Mouse (Mus musculus) midbrain, embryonic 10.5 days (tissue): Measurements from ENCODE around the gene Atad5. TPM values are rescaled to one million over a fixed set of nuclear protein-coding genes. Genes with fewer than 3 reads are reported as not detected.
"Not testable (repeated sequence)": the region's sequence is repeated elsewhere in the genome, so short reads cannot be mapped to it uniquely, and the experiment has no call there.

Source experiments
- DNase-seq: peaks from one replicate; pipeline ENCODE4 v3.0.0-alpha.2; 2017; ENCODE audit warnings: low spot score
- H3K27ac ChIP-seq: fragments of 300-500 bp; sonication (generic); replicated peaks from 2 replicates; pipeline ENCODE4 v1.5.1; 2016; ENCODE audit warnings: mild to moderate bottlenecking
- H3K27me3 ChIP-seq: fragments of 300-500 bp; sonication (generic); 2 replicates; pipeline ENCODE4 v1.6.1; 2016; ENCODE audit warnings: low read depth, mild to moderate bottlenecking; ENCODE audit not compliant: poor library complexity, severe bottlenecking
- H3K36me3 ChIP-seq: fragments of 300-500 bp; sonication (generic); 2 replicates; pipeline ENCODE4 v1.6.1; 2016; ENCODE audit warnings: mild to moderate bottlenecking, moderate library complexity
- H3K4me1 ChIP-seq: fragments of 300-500 bp; sonication (generic); 2 replicates; pipeline ENCODE4 v1.6.1; 2016
- H3K4me3 ChIP-seq: fragments of 300-500 bp; sonication (generic); 2 replicates; pipeline ENCODE4 v1.5.1; 2016; ENCODE audit warnings: mild to moderate bottlenecking, moderate library complexity
- H3K9me3 ChIP-seq: fragments of 300-500 bp; sonication (generic); replicated peaks from 2 replicates; pipeline ENCODE4 v1.6.1; 2016; ENCODE audit warnings: mild to moderate bottlenecking
- WGBS: fragments of 180-500 bp; shearing (Covaris S2); methylation state at CpG from one replicate; pipeline ENCODE4 v1.1.7; 2016; 5-methylcytosine and 5-hydroxymethylcytosine counted together
- polyA plus RNA-seq: library from polyadenylated mRNA; unstranded; fragments of >200 nt; fragmentation: Nextera tagmentation; extraction: Ambion mirVana; gene quantifications from 2 replicates; pipeline ENCODE4 v1.2.1, GENCODE M21; 2016

Atad5 gene
- polyA plus RNA-seq, 1 experiment from 2014 or later: 17.9 TPM

GRCm38 (mm10) chr11:80178316-80178715 is 89.1 kb downstream of the Atad5 start:
- 88% methylated on average over 8 of the region's 8 CpGs for WGBS
- no peak for DNase-seq
- no peak overlapping the region for H3K4me3 ChIP-seq
- H3K27ac ChIP-seq: no peak overlapping the region
- no peaks in the 10 kb centered on the region for H3K36me3 ChIP-seq
- H3K9me3 ChIP-seq: no peaks in the 10 kb centered on the region
- no peaks in the 10 kb centered on the region for H3K27me3 ChIP-seq
- H3K4me1 ChIP-seq: no peaks in the 10 kb centered on the region

GRCm38 (mm10) chr11:80181021-80181749 is 92.0 kb downstream of the Atad5 start:
- Histone ChIP-seq H3K36me3 (no peaks in the 10 kb centered on the region), H3K4me3 (no peak overlapping the region), H3K27me3 (no peaks in the 10 kb centered on the region), H3K27ac (no peak overlapping the region), H3K4me1 (peaks cover 8% of the 10 kb centered on the region; the same call in 1 of the 2 replicates), H3K9me3 (no peaks in the 10 kb centered on the region)
- WGBS: 76% methylated on average over 5 of the region's 5 CpGs
- no peak for DNase-seq

- not testable (repeated sequence) for H3K27me3 ChIP-seq, DNase-seq, H3K36me3 ChIP-seq, H3K4me1 ChIP-seq, H3K9me3 ChIP-seq
- Histone ChIP-seq H3K4me3 (peak overlapping the region; percentile 61), H3K27ac (peak overlapping the region; percentile 84)
- WGBS: 46% methylated on average over 12 of the region's 12 CpGs
Observed at GRCm38 (mm10) chr11:80183054-80183704, 94.0 kb downstream of the Atad5 start.

- no peaks in the 10 kb centered on the region for H3K36me3 ChIP-seq
- H3K27me3 ChIP-seq: no peaks in the 10 kb centered on the region
- peaks cover 8% of the 10 kb centered on the region; the same call in 1 of the 2 replicates for H3K4me1 ChIP-seq
- peak within 1 kb of the TSS; percentile 61 for H3K4me3 ChIP-seq
- H3K9me3 ChIP-seq: no peaks in the 10 kb centered on the region
- under 1% methylated on average over 33 of the region's 33 CpGs for whole genome bisulfite sequencing
- H3K27ac ChIP-seq: peak within 1 kb of the TSS; percentile 84
- DNase-seq: peak; percentile 79
Observed at GRCm38 (mm10) chr11:80183705-80184255, 94.6 kb downstream of the Atad5 start, which contains the start of gene Rnf135. Rnf135 (plus strand) TSS chr11:80183851.

GRCm38 (mm10) chr11:80184531-80185071 is 95.4 kb downstream of the Atad5 start:
- no peak for DNase-seq
- WGBS: 91% methylated on average over 6 of the region's 6 CpGs
- no peak overlapping the region; the same call in 1 of the 2 replicates for H3K27ac ChIP-seq

More at GRCm38 (mm10) chr11:80184531-80185071, 95.4 kb downstream of the Atad5 start:
- Histone ChIP-seq H3K36me3 (no peaks in the 10 kb centered on the region), H3K4me3 (peak overlapping the region; percentile 61), H3K4me1 (peaks cover 8% of the 10 kb centered on the region; the same call in 1 of the 2 replicates), H3K27me3 (no peaks in the 10 kb centered on the region), H3K9me3 (no peaks in the 10 kb centered on the region)

Other genes starting within 250 kb of the Atad5 start
- gene Utp6, start 127.0 kb upstream of the Atad5 start, polyA plus RNA-seq: 64.5 and 66.8 TPM in 2 replicates
- 19.7 and 20.6 TPM in 2 replicates for gene Suz12, start 96.3 kb upstream of the Atad5 start, polyA plus RNA-seq
- gene Crlf3, start 8.4 kb upstream of the Atad5 start, polyA plus RNA-seq: 28.2 and 30.6 TPM in 2 replicates
- gene Tefm, start 52.8 kb downstream of the Atad5 start, polyA plus RNA-seq: 39.8 and 40.7 TPM in 2 replicates
- 0.77 and 1.9 TPM in 2 replicates for gene Adap2, start 64.7 kb downstream of the Atad5 start, polyA plus RNA-seq
- gene Rnf135, start 94.5 kb downstream of the Atad5 start, polyA plus RNA-seq: 3.8 and 5.0 TPM in 2 replicates
- 56.2 and 56.9 TPM in 2 replicates for gene Rhot1, start 119.6 kb downstream of the Atad5 start, polyA plus RNA-seq
- gene Rhbdl3, start 211.5 kb downstream of the Atad5 start, polyA plus RNA-seq: 12.6 and 14.7 TPM in 2 replicates